Mouse (Mus musculus) midbrain, postnatal 0 days (tissue): ENCODE results near the gene Prim2. TPM values are rescaled to one million over a fixed set of nuclear protein-coding genes. Genes with fewer than 3 reads are reported as not detected.

Experiments used
- ATAC-seq: fragments of 200-750 bp; cut with Nextera tagmentation; 2 replicates; pipeline ENCODE4 v1.8.0; 2017; ENCODE audit warnings: moderate number of reproducible peaks, mild to moderate bottlenecking, moderate TSS enrichment, moderate library complexity; ENCODE audit not compliant: low FRiP score
- DNase-seq: peaks from one replicate; pipeline ENCODE4 v3.0.0-alpha.2; 2015; ENCODE audit warnings: low spot score
- H3K27ac ChIP-seq: fragments of 300-500 bp; sonication (generic); 2 replicates; pipeline ENCODE4 v1.5.1; 2014; ENCODE audit warnings: low read depth, mild to moderate bottlenecking, low read length, mixed read lengths
- H3K27me3 ChIP-seq: fragments of 300-500 bp; sonication (generic); 2 replicates; pipeline ENCODE4 v1.6.1; 2014; ENCODE audit warnings: low read length, control low read depth, mixed read lengths; ENCODE audit not compliant: insufficient read depth
- H3K36me3 ChIP-seq: fragments of 300-500 bp; sonication (generic); 2 replicates; pipeline ENCODE4 v1.6.1; 2014; ENCODE audit warnings: low read length, control low read depth, mixed read lengths; ENCODE audit not compliant: insufficient read depth
- H3K4me1 ChIP-seq: fragments of 300-500 bp; sonication (generic); 2 replicates; pipeline ENCODE4 v1.6.1; 2014; ENCODE audit warnings: mild to moderate bottlenecking, control low read depth, antibody characterized with exemption, low read length, mixed read lengths; ENCODE audit not compliant: insufficient read depth
- H3K4me2 ChIP-seq: fragments of 300-500 bp; sonication (generic); 2 replicates; pipeline ENCODE4 v1.6.1; 2014; ENCODE audit warnings: low read depth, mild to moderate bottlenecking, low read length, mixed read lengths; ENCODE audit not compliant: poor library complexity, severe bottlenecking
- H3K4me3 ChIP-seq: fragments of 300-500 bp; sonication (generic); 2 replicates; pipeline ENCODE4 v1.5.1; 2014; ENCODE audit warnings: low read depth, mild to moderate bottlenecking, low read length, moderate library complexity
- H3K9ac ChIP-seq: fragments of 300-500 bp; sonication (generic); replicated peaks from 2 replicates; pipeline ENCODE4 v1.6.1; 2014; ENCODE audit warnings: mild to moderate bottlenecking, low read length, moderate library complexity, mixed read lengths; ENCODE audit not compliant: poor library complexity, severe bottlenecking
- H3K9me3 ChIP-seq: fragments of 300-500 bp; sonication (generic); 2 replicates; pipeline ENCODE4 v1.6.1; 2016; ENCODE audit warnings: low read length, control low read depth
- CTCF ChIP-seq: IDR thresholded peaks from 2 replicates; pipeline ENCODE4 v1.5.1; 2016; ENCODE audit warnings: antibody characterized with exemption, mild to moderate bottlenecking
- WGBS: fragments of 180-500 bp; shearing (Covaris S2); extraction: QIAGEN DNeasy Blood & Tissue Kit; methylation state at CpG from one replicate; pipeline ENCODE4 v1.1.7; 2014; 5-methylcytosine and 5-hydroxymethylcytosine counted together
- polyA plus RNA-seq: library from polyadenylated mRNA; unstranded; fragments of >200 nt; fragmentation: Nextera tagmentation; extraction: Ambion mirVana; gene quantifications from 2 replicates; pipeline ENCODE4 v1.2.1, GENCODE M21; 2015
- total RNA-seq: library from RNA; depleted of rRNA; stranded (reverse); fragments of >200 nt; gene quantifications from 2 replicates; pipeline ENCODE4 v1.2.3, GENCODE M21; 2014

Gene Prim2
- total and polyA plus RNA-seq, 2 experiments from 2014 or later, result 12.6 to 18.7 TPM

DNA sequence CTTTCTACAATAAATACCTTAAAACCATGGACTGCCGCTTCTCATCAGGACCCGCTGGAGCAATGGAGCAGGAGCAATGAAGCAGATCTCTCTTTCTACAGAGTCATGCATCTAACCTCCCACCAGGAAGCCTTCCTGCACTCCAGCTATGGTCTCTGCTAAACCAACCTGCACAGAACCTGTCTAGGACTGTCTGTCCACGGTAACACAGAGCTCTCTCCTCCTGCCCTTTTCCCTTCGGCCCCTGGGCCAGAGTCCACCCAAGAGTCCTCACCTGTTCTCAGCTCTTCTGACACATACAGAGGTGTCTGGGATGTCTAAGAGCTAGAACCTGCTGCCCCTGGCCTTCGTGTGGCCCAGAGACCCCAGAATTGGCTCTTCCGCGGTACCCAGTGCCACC lies 11.3 kb upstream of the Prim2 start:
- H3K36me3 ChIP-seq, result no peaks in the 10 kb centered on the region
- 87% methylated on average over 7 of the region's 7 CpGs for WGBS
- no peak overlapping the region for H3K4me2 ChIP-seq
- H3K9me3 ChIP-seq, result no peaks in the 10 kb centered on the region
- no peak for TF ChIP-seq CTCF
- DNase-seq, result no peak
- no peak overlapping the region for H3K27ac ChIP-seq
- H3K27me3 ChIP-seq, result no peaks in the 10 kb centered on the region
- H3K4me1 ChIP-seq, result no peaks in the 10 kb centered on the region
- no peak overlapping the region for H3K9ac ChIP-seq
- no peak overlapping the region for H3K4me3 ChIP-seq
- no peak for ATAC-seq

- ATAC-seq, result no peak
- no peaks in the 10 kb centered on the region for H3K9me3 ChIP-seq
- no peak overlapping the region for H3K4me3 ChIP-seq
- H3K27me3 ChIP-seq, result no peaks in the 10 kb centered on the region
- DNase-seq, result no peak
- no peaks in the 10 kb centered on the region for H3K4me1 ChIP-seq
- no peak for TF ChIP-seq CTCF
- no peak overlapping the region for H3K27ac ChIP-seq
- H3K36me3 ChIP-seq, result no peaks in the 10 kb centered on the region
- H3K9ac ChIP-seq, result no peak overlapping the region
- no peak overlapping the region for H3K4me2 ChIP-seq
- 42% methylated on average over 3 of the region's 4 CpGs for WGBS
Measured at GRCm38 (mm10) chr1:33680435-33680834, 10.8 kb upstream of the Prim2 start.

- Histone ChIP-seq H3K4me3 (no peak overlapping the region), H3K9me3 (no peaks in the 10 kb centered on the region), H3K4me2 (no peak overlapping the region), H3K9ac (no peak overlapping the region), H3K4me1 (0 out of 2 replicates have a peak, but pooled peaks cover 2% of the 10 kb centered on the region), H3K36me3 (no peaks in the 10 kb centered on the region), H3K27me3 (no peaks in the 10 kb centered on the region), H3K27ac (no peak overlapping the region)
- DNase-seq (no peak), ATAC-seq (no peak)
- WGBS, result 80% methylated on average over 17 of the region's 17 CpGs
- TF ChIP-seq CTCF, result no peak
Measured at GRCm38 (mm10) chr1:33673158-33673960, 3.8 kb upstream of the Prim2 start.

GRCm38 (mm10) chr1:33672514-33672913 lies 2.9 kb upstream of the Prim2 start:
- 0 out of 2 replicates have a peak, but pooled peaks cover 2% of the 10 kb centered on the region for H3K4me1 ChIP-seq
- no peaks in the 10 kb centered on the region for H3K36me3 ChIP-seq
- no peaks in the 10 kb centered on the region for H3K9me3 ChIP-seq
- peak; percentile 78 for DNase-seq
- H3K4me2 ChIP-seq, result no peak overlapping the region
- TF ChIP-seq CTCF, result peak; percentile 79
- H3K27me3 ChIP-seq, result no peaks in the 10 kb centered on the region
- no peak overlapping the region for H3K27ac ChIP-seq
- no peak for ATAC-seq
- WGBS, result 24% methylated on average over 3 of the region's 3 CpGs
- H3K4me3 ChIP-seq, result no peak overlapping the region
- H3K9ac ChIP-seq, result no peak overlapping the region

DNA sequence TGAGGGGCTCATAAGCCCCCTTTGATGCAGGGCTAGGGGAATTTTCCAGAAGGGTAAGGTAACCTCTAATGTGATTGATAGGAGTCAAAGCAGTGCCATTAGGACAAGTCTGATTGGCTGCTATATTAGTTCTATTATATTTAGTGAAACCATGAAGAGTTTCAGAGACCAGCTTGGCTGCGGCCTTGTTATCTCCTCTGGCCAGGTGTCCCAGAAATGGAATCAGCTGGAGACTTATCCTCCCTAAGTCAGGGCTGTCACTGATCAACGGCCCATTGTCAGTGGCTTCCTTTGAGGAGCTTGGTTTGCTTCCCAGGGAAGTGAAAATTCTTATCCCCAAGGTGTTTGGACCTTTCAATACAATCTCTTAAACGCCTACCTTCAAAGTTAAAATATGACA lies 2.5 kb upstream of the Prim2 start:
- Histone ChIP-seq H3K4me1 (0 out of 2 replicates have a peak, but pooled peaks cover 2% of the 10 kb centered on the region), H3K9ac (no peak overlapping the region), H3K4me3 (no peak overlapping the region), H3K9me3 (no peaks in the 10 kb centered on the region), H3K4me2 (no peak overlapping the region), H3K36me3 (no peaks in the 10 kb centered on the region), H3K27me3 (no peaks in the 10 kb centered on the region), H3K27ac (no peak overlapping the region)
- 72% methylated on average over 3 of the region's 3 CpGs for WGBS
- DNase-seq (no peak), ATAC-seq (no peak)
- no peak for TF ChIP-seq CTCF

DNA sequence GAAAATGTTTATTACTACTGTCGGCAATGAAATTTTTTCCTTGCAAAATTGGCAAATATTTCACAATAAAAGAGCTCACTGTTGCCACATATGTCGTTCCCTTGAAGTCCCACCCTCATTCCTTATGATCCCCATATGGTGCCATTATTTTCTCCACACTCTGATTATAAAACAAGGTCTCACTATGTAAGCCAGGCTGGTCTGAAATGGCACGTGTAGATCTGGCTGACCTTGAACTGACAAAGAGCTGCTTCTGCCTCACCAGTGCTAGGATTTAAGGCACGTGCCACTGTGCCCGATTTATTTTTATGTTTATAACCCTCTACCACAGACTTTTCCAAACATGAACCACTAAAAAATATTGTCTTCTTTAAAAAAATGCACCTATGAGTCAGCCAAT lies 1.8 kb upstream of the Prim2 start:
- TF ChIP-seq CTCF, result no peak
- Histone ChIP-seq H3K36me3 (no peaks in the 10 kb centered on the region), H3K9ac (no peak overlapping the region), H3K9me3 (no peaks in the 10 kb centered on the region), H3K4me1 (0 out of 2 replicates have a peak, but pooled peaks cover 2% of the 10 kb centered on the region), H3K4me3 (no peak overlapping the region), H3K27ac (no peak overlapping the region), H3K4me2 (no peak overlapping the region), H3K27me3 (no peaks in the 10 kb centered on the region)
- 75% methylated on average over 5 of the region's 5 CpGs for WGBS
- ATAC-seq (no peak), DNase-seq (no peak)
